Mouse (Mus musculus): ENCODE data around the gene Gm2696.

Gm2696 gene

DNA sequence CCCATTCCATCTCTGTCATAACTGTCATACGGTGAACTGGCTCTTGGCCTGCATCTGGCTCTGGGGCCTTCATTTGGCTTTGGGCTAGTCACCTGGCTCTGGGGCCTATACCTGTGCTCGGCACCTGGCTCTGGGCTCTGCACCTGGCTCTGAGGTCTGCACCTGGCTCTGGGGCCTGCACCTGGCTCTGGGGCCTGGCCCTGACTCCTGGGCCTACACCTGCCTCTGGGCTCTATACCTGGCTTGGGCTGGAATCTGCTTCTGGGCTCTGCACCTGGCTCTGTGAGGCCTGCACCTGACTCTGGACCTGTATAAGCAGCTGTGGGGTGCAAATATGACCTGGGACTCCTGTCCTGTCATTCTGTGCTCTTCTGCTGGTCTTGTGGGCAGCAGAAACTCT, 33.1 kb downstream of the Gm2696 start:
- no peak for DNase-seq

DNA sequence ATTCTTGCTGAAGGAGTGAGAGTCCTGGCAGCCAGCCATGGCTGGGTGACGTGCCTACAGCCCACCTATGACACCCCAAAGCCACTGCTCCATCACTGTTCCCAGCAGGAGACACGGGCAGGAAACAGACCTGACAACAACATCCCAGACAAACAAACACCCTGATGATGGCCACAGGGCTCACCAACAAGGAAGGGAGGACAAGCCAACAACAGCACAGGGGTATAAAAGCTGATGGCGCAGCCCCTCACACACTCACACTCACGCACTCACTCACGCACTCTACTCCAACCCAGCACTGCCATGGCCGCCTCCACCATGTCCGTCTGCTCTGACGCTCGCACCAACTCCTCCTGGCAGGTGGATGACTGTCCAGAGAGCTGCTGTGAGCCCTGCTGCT, 38.1 kb downstream of the Gm2696 start, which contains the start of gene Gm10318:
TSS of gene Gm10318 (plus strand) at position 301 of the 400 bp plus-strand sequence.
- no peak for DNase-seq

DNA sequence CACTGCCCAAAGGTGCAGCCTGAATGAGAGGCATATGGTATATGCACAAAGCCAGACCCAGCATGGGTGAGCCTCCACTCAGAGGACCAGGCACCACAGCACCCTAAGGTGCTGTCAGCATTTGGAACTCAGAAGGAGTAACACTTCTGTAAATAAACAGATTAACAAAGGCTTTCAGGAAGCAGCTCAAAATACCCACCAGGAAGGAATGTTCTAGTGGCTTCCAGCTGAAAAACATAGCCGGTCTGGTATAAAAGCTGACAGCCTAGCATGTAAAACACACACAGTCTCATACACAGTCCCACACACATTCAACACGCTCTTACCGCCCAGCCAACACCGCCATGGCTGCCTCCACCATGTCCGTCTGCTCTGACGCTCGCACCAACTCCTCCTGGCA, 47.2 kb downstream of the Gm2696 start, which contains the start of gene Gm3285:
TSS of gene Gm3285 (plus strand) at position 301 of the 400 bp plus-strand sequence.
- DNase-seq: no peak

DNA sequence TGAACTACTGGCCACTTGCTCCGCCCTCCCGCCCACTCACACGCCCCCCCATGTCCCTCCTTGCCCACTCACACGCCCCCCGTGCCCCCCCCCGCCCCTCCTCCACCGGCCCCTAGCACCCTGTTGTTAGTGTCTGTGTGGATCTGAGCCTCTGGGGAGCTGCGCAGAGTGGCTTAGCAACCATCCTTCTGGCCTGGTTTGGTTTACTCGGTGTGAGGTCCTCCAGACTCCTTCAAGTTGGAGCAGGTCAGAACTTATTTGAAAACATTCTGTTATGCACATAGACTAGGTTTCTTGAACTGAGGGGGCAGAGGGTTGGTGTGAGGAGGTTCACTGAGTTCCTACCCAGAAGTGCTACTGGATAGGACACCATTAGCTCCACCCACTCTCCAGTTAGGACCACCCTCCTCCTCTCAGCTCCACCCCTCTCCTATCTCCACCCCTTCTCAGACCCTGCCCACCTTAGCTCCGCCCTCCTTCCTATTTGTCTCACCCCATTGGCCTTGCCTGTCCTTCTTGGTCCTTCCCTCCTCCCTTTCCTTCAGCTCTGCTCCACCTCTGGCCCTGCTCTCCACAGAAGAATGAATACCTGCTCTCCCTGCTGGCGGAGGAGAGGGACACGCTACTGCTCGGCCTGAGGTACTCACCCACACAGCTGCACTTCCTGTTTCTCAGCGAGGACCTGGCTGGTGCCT, 49.7 kb downstream of the Gm2696 start:
- DNase-seq: peak; percentile 91

DNA sequence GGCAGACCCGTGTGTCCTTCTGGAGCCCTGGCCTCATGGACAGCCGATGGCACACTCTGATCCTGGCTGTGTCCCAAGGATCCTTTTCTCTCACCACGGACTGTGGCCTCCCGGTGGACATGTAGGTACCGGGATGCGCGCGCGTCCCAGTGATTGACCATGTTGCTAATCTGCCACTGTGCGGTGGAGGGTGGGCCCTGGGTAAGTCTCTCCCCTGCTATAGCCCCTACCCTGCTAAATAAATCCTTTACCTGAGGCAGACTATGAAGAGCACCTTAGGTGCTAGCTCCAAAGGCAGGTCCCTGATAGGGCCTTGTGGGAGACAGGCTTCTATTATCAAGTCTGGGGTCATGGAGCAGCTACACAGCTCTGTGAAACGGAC, 50.3 kb downstream of the Gm2696 start:
- DNase-seq: no peak

DNA sequence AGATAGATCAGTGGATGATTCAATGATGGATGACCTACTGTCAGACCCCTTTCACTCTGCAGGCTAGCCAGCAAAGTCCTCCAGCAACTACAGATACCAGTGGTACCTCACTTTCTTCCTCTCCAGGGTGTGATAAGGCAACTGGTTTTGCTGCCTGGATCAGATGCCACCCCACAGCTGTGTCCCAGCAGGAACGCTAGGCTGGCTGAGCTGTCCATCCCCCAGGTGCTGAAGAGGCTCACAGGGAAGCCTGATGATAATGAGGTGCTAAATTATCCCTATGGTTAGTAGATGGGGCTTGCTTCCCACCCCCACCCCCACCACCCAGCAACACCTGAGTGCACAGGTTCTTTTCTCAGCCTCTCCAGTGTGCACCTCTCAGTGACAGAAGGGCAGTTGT, 53.1 kb downstream of the Gm2696 start:
- DNase-seq: no peak

DNA sequence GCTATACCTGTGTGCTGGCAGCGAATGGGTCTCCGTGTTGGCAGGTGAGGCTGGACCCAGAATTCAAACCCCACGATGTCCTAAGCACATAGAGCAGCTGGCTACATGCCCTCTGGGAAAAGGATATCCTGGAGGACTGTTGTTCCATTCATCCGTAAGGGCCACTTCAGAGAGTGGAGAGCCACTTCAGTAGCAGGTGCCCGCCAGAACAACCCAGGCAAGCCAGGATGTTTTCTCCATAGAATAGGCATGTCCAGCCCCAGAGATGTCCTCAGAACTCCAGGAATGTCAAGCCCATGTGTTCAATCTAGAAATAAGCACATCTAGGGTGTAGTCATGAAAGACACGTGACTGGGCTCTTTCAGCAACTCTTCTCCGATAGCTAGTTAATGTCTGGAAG, 55.2 kb downstream of the Gm2696 start:
- no peak for DNase-seq

DNA sequence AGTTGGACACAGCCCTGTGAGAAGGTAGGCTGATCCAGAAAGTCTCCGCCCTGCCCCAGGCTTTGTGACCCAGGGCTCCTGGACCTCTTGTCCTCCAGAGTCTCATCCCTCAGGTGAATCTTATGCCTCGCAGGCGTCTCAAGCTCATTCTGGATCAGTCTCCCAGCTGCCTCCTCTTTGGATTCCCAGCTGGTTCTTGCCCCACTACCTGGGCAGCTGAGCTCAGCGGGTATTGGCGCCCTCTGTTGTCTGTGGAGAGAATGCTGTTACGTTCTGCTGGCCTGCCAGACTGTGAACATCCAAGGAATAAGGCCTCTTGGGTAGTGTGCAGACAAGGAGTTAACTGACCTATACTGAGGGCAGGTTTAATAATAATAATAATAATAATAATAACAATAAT, 64.5 kb downstream of the Gm2696 start:
- DNase-seq: no peak

DNA sequence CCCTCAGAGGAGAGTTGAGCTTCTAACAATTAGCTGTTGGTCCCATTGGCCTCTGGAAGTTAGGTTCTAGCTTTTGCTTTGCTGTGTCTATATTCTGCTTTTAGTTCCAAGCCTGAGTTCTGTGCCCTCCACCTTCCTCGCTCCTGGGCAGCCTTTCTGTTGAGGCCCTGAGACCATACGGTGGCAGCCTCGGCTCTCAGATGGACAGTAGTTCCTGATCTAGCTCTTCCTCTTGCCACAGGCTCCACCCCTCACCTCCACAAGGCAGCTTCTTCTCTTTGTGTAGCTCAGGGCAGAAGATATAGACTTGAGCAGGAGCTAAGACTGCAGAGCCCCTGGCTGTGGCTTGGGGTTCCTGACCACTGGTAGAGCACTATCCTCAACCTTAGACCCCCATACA, 65.8 kb downstream of the Gm2696 start:
- DNase-seq: no peak

DNA sequence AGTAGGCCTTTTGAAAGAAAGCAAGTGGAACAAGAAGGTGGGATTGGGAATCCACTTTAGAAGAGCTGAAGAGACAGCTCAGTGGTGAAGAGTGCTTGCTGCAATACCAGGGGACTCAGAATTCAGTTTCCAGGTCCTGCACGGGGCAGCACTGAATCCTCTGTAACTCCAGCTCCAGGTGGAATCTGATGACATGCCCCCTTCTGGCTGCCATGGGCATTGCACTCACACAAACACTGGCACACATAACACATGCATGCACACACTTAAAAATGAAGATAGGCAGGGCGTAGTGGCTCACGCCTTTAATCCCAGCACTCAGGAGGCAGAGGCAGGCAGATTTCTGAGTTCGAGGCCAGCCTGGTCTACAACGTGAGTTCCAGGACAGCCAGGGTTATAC, 68.1 kb downstream of the Gm2696 start:
- DNase-seq: no peak

All from heart, adult 11 months (tissue).